Mouse (Mus musculus) retina, embryonic 14.5 days (tissue): ENCODE results near the gene 0610010K14Rik.

ENCODE experiments used
- DNase-seq: peaks from one replicate; pipeline ENCODE4 v3.0.0-alpha.2; 2015; ENCODE audit warnings: low spot score

The 0610010K14Rik gene

GRCm38 (mm10) chr11:70214856-70215209, 22.9 kb downstream of the 0610010K14Rik start:
- DNase-seq = no peak

GRCm38 (mm10) chr11:70214191-70214855, 23.4 kb downstream of the 0610010K14Rik start:
- no peak for DNase-seq

GRCm38 (mm10) chr11:70213736-70214135, 24.0 kb downstream of the 0610010K14Rik start:
- DNase-seq = no peak

GRCm38 (mm10) chr11:70212896-70213295, 24.8 kb downstream of the 0610010K14Rik start:
- peak; percentile 75 for DNase-seq

- DNase-seq = no peak
Measured at GRCm38 (mm10) chr11:70212423-70212822, 25.3 kb downstream of the 0610010K14Rik start, which contains the start of gene Slc16a11. TSS of gene Slc16a11 (plus strand) at chr11:70212752.

GRCm38 (mm10) chr11:70211972-70212371, 25.7 kb downstream of the 0610010K14Rik start:
- DNase-seq = no peak

GRCm38 (mm10) chr11:70210681-70211080, 27.0 kb downstream of the 0610010K14Rik start:
- DNase-seq = no peak

GRCm38 (mm10) chr11:70208778-70209388, 28.8 kb downstream of the 0610010K14Rik start:
- no peak for DNase-seq

- DNase-seq = no peak
Measured at GRCm38 (mm10) chr11:70207283-70207682, 30.4 kb downstream of the 0610010K14Rik start.

- no peak for DNase-seq
Measured at GRCm38 (mm10) chr11:70206801-70207200, 30.9 kb downstream of the 0610010K14Rik start.

- DNase-seq = peak; percentile 90
Measured at GRCm38 (mm10) chr11:70201691-70202090, 36.0 kb downstream of the 0610010K14Rik start.

- no peak for DNase-seq
Measured at GRCm38 (mm10) chr11:70200036-70200608, 37.6 kb downstream of the 0610010K14Rik start.

- no peak for DNase-seq
Measured at GRCm38 (mm10) chr11:70199107-70199506, 38.6 kb downstream of the 0610010K14Rik start.

- DNase-seq = no peak
Measured at GRCm38 (mm10) chr11:70198332-70198731, 39.4 kb downstream of the 0610010K14Rik start.

- DNase-seq = no peak
Measured at GRCm38 (mm10) chr11:70193354-70194285, 44.1 kb downstream of the 0610010K14Rik start.

- no peak for DNase-seq
Measured at GRCm38 (mm10) chr11:70192157-70192556, 45.6 kb downstream of the 0610010K14Rik start.

- no peak for DNase-seq
Measured at GRCm38 (mm10) chr11:70191188-70191587, 46.5 kb downstream of the 0610010K14Rik start.

- no peak for DNase-seq
Measured at GRCm38 (mm10) chr11:70189319-70190134, 48.2 kb downstream of the 0610010K14Rik start.
